Mouse (Mus musculus): ENCODE results near the gene 1810055G02Rik.

Gene 1810055G02Rik

DNA sequence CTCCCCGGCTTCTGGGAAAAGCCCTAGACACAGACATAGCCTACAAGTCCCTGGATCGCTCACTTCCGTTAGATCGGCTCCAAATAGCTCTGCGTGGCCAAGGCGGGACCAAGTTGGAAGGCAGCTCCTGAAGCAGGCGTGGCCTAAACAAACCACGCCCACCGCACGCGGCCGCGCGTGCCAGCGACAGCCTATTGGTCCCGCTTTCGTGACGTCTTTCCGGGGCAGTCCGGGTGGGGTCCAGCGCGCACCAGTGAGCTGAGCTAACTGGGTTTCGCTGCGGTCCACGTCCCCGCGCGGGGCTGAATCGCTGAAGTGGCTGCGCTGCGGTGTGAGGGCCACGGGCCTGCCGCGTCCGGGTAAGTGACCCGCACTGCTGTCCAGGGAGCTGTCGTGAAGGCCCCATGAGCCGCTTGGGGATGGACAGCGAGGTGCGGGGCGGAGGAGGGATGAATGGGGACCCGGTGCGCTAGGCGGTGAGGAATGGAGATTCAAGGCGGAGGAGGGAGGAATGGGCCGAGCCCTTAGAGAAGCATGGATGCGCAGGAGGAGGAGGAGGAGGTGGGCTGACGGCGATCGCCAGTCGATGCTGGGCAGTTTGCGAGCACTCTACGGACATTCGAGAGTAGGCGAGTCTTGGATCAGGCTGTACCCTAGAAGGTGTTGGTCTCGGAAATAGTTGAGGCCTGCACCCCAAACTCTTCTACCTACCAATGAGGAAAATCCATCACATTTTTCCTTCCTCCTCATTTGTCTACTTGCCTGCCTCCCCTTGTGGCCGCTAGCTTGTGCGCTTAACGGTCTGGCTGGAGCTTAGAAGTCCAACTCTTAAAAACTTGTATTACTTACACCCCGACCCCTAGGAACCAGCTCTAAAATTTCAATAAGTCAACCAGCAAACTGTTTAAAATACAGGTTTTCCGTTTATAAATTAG lies at the start of gene 1810055G02Rik:
1810055G02Rik (plus strand) TSS at position 216 of the 935 bp plus-strand sequence.
- DNase-seq (ENCODE audit: low spot score in 2 of 2): peak; percentile 95 to 99

DNA sequence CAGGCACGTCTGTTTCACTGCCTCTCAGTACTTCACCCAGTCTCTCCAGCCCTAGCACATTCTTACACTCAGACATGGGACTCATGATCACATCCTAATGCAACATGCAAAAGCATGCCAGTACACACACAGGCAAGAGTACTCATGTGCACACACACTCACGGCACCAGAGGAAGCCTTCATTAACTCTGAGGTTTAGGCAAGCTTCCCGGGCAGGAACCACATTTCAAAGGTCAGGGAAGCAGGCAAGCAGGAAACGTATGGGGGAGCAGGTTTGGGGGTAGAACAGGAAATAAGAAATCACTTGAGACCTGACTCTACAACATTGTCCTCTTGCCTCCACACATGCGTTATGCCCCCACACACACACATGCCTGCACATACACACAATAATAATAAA lies 42.6 kb upstream of the 1810055G02Rik start:
- no peak for DNase-seq (ENCODE audit: low spot score in 2 of 2)

DNA sequence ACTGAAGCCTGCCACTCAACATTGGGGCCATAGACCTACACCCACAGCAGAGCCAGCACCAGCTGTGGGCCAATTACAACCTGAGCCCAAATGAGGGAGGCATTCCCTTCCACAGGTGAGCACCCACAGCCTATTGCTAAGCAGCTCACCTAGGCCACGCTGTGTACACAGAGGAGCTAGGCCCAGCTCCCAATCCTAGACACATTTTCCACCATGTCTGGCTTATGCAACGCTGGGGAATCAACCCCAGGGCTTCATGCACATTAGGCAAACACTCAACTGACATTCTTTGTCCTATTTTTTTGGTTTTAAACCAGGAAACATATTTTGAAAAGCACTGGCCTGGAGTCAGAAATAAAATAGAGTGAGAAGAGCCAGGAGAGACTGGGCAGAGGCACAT lies 41.5 kb upstream of the 1810055G02Rik start:
- DNase-seq (ENCODE audit: low spot score in 2 of 2): no peak

DNA sequence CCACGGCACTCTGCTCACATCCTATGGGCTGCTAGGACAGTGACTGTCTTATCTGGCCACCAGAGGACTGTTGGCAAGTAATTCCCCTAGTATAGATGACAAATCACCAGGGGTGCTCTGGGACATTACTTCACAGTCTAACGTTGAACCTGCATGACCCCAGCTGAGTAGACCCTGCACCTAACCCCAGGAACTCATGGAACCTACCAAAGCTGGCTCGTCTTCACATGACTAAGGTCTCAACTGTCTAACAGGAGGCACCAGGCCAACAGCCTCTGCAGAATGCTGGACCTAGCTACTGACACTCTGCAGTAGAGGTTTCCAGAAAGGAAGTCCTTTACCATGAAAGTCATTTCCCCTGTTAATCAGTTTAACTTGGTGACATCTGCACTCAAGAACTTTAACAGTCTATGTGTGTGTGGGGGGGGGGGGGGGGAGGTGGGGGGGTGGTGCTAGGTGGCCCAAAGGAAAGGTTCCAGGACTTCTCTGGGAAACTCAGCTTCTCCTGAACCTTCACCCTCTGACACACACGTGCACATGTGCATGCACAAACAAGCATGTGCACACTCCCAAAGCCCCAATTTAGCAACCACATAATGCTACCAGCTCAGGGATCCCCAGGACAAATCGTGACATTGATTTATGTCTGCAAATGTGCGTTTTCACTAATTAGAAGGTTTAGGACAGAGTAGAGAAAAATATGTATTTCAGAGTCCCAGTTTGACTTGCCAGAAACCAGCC lies 40.8 kb upstream of the 1810055G02Rik start:
- no peak for DNase-seq (ENCODE audit: low spot score in 2 of 2)

DNA sequence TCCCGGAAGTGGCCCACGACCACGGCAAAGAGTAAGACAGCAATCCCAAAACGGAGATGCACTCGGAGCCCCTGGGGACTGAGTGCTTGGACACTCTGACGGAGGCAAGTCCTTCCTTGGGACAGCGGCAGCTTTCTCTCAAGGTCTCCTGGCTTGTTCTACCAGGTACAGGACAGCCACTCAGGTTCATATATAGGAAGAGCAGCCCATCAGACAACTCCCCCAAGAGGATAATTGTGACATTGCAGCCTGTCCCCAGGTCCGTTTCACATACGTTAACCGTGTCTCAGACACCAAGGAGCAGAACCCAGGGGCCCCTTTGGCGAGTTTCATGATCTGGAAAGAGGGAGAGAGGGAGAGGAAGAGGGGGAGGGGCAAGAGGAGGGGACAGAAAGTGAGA lies 40.1 kb upstream of the 1810055G02Rik start:
- no peak for DNase-seq (ENCODE audit: low spot score in 2 of 2)

DNA sequence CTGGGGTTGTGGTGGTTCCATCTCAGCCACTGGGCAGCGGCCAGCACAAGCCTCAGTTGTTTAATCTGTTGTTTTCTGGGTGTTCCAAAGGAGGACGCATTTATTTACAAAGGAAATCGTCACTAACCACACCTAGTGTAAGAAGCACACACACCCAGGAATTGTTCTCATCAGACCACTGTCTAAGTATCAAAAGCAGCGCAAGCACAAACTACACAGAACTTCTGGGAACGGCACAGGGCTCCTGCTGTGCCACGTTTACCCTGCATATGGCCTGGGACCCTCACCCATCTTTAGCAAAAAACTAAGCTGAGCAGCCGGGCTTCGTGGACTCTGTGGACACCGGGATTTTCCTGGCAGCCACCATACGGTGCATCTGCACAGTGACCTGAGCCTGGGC lies 39.5 kb upstream of the 1810055G02Rik start:
- no peak for DNase-seq (ENCODE audit: low spot score in 2 of 2)

DNA sequence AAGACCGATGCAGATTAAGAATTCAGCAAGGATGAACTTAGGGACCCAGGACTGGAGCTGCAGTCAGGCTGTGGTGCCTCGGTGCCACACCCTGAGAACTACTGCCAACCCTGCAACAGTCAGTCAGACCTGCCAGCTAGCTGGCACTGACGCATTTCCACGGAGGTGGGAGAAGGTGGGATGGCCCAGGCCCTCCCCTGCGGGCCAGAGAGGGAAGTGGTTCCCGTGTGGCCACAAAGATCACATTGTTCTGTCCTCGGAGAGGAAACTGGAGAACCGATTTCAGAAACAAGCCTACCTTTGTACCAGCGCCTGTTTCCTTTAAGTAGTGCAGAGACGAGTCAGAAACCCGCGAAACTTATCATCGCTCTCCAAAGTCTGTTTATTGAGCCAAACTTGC lies 39.0 kb upstream of the 1810055G02Rik start:
- DNase-seq (ENCODE audit: low spot score in 2 of 2): no peak

DNA sequence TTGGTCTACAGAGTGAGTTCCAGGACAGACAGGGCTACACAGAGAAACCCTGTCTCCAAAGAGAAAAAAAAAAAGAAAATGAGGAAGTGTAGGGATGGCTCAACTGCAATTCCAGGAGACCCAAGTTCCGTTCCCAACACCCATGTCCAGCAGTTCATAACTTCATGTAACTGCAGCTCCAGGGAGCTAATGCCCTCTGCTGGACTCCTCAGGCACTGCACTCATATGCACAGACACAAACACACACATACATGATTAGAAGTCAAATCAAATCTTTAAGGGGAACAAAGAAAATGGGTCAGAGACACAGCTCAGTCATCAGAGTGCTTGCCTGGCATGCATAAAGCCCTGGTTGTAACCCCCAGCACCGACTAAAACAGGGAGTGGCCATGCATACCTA lies 34.9 kb upstream of the 1810055G02Rik start:
- no peak for DNase-seq (ENCODE audit: low spot score in 2 of 2)

DNA sequence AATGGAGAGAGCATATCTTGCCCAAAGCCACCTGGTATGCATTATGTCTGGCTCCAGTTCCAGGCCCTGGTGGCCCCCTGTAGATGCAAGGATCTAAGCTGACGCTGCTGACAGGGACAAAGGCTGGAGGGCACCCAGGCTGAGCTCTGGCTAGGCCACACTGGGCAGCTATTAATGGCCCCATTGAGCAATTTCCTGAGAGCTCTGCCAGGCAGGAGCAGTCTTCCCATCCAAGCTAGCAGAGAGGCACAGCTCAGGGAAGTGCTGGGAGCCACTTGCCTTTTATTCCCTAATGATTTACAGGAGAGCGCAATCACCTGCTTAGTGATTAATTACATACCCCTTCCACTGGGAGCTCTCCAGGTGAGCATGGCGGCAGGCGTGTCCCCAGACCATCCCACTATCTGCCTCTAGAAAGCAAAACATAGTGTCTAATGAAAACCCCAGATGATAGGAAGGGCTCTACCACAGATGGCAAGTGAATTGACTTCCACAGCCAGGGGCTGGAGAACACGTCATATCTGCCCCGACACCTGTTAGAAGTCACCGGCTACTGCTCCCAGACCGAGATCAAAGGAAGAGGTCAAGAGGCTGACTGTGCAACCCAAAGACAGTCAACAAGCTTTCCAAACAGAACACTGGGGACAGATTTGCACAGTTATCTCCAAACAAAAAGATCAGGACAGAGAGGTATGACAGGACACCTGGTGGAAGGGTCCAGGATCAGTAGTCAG lies 33.8 kb upstream of the 1810055G02Rik start:
- peak in 1 of 2 experiments; percentile 31 for DNase-seq (ENCODE audit: low spot score in 2 of 2)

DNA sequence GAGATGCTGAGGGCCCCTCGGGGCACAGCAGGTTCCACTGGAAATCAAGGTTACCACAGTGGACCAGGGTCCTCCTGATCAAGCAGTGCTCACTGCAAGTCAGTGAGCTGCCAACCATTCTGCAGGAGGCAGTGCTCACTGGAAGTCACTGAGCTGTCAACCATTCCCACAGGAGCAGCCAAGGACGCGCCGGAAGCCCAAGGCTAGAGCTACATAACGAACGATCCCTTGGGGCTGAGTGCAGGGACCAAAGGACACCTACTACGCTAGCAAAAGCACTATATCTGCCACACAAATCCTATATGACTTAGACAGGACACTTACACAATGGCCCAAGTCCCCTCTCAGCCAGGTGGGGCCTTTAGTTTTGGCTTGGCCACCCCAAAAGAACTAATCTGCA lies 27.4 kb upstream of the 1810055G02Rik start:
- DNase-seq (ENCODE audit: low spot score in 2 of 2): no peak

DNA sequence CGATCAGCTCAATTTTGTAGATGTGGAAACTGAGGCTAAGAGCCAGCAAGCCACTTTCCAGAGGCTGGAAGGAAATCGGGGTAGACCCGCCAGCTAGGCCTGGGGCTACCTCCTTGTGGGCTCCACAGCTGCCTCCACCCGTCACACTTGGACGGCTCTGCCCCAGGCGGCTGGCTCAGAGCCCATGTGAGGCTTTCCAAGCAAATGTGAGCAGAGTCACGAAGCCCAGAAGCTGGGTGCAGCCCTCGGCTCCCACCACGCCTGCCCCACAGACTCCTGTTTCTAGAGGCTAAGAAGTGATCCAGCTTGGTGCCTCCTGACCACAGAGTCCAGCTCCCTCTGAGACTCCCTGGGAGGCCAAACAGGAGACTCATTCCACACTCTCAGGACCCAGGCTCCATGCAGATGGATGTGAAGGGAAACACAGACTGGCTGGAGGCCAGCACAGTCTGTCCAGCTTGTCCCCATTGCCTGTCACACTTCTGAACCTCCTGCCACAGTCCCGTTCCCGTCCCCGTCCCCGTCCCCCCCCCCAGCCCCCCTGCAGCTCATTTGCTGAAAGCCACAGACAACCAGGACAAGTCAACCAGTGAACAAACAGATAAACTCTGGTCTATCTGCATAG lies 26.7 kb upstream of the 1810055G02Rik start:
- peak in 1 of 2 experiments; percentile 35 for DNase-seq (ENCODE audit: low spot score in 2 of 2)

DNA sequence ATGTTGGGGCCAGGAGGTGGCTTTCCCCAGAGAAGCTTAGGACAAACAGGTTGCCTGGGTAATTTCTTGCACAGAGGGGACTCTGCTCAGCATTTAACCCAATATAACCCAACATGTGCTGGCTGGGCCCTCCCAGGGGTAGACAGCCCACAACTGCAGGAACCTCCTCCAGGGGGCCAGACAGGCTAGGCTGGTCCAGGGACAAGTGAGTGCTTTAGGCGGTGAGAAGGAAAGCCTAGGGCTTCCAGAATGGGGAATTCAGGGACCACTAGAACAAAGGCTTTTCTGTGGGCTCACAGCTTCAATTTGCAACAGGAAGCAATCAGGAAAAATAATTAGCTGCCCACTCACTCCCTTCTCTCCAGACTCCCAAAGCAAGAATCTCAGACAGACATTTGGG lies 23.7 kb upstream of the 1810055G02Rik start:
- DNase-seq (ENCODE audit: low spot score in 2 of 2): no peak

DNA sequence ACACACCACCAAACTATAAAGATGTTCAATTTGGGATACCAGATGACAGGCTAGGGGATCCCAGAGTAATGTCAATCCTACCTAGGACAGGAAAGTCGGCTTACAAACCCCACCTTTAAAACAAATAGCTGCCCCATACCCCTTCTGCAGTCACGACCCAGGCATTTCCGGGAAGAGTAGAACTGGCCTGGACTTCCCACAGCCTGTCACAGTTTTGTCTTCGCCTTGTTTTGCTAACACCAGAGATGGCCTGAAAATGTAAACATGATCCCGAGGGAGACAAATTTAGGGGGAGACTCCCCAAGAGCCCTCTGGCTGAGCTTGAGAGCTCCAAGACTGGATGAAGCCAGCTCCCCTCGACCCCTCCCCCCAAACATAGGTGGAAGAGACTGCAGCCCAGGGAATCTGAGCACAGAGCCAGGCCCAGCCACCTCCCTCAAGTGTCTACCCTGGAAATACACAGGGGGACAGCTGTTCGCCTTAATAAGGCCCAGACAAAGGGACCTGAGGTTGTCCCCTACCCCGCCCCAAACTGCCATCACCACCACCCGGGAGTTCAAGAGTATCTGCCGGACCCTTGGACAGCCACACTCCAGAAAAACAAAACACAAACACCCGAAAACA lies 23.0 kb upstream of the 1810055G02Rik start:
- DNase-seq (ENCODE audit: low spot score in 2 of 2): no peak

DNA sequence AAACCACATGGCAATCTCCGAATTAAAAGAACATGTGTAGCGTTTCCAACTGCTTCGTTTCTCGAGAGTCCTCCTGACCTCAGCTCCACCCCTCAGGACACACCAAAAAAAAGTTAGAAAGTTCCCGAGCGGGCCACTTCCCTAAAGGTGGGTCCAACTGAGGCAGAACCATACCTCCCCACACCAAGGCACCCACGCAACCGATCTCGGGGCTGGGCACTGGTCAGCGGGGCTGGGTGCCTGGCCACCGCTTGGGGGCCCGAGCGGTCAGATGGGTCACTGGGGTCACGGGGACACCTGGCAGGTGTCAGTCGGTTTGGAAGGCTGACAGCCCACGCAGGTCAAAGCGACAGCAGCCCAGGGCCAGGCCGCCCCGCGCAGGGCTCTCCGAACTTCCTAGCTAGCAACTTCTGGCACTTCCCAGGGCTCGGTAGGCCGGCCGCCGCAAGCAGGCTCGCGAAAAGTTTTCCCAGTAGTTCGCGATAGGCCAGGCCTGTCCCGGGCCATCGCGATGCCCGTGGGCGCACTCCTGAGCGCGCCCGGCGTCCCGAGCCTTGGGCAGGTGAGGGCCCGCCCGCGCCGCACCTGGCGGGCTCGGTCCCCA lies 22.4 kb upstream of the 1810055G02Rik start:
- no peak for DNase-seq (ENCODE audit: low spot score in 2 of 2)

DNA sequence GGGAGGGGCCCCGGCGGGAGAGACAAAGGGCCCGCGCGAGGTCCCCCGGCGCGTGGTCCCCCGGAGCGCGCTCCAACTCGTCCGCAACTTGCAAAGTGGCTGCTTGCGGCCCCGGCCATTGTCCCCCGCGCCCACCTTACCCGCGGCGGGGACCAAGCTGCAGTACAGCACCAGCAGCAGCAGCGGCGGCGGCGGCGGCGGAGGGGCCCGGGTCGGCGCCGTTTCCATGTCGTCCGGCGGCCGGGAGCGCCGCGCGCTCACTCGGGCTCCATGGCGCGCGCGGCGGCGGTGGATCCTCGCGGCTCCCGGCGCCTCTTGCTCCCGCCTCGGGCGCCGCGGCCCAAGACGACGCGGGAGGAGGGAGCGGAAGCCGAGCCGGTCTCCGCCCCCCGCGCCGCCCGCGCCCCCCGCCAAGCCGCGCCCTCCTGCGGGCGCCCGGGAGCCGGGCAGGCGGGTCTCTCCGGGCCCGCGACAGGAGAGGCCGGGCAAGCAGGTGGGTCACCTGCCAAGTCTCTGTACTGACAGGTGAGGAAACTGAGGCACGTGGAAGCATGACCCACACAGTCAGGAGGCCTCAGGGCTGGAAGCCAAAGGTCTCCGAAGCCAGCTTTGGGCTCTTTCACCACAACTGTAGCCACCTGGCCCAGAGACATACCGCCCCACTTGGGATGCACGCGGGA lies 21.7 kb upstream of the 1810055G02Rik start, which contains the start of gene Lrp5:
Lrp5 (minus strand) TSS at position 350 of the 680 bp plus-strand sequence.
- no peak for DNase-seq (ENCODE audit: low spot score in 2 of 2)

DNA sequence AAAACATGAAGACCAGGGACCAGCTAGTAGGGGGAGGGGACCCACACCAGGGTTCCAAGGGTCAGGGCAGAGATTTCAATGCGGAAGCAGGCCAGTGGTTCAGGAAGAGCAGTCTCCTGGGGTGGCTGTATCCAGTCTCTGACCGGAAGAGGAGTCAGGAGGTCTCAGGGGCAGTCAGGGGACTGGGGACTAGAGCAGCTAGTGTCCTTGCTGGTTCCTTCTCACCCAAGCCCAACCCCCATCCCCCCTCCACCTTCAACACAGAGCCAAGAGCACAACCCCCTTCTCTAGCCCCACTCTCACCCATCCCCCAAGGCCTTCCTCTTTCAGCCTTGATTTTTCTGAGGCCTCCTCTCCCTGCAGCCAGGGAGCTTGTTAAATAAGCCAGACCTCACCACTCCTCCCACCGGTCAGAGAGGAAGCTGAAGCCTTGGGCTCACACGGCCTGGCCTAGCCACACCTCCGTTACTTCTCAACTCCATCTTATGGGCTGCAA lies 20.4 kb upstream of the 1810055G02Rik start:
- peak in 1 of 2 experiments; percentile 30 for DNase-seq (ENCODE audit: low spot score in 2 of 2)

DNA sequence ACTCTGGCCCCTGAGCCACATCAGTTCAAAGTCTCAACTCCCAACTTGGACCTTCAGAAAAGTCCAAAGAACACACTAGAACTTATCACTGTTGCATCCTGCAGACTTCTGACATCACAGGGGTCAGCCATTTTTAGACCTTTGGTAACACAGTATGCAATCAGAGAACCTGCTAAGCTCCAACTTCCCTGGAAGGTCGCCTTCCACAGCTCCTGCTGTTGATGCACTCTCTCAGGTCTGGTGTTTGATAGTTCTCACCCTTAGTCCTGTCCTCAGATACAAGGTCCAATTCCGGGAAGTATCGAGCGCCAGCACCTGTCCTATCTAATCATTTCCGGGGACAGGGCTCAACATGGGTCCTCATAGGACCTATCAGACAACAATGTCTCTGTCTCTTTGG lies 16.8 kb upstream of the 1810055G02Rik start:
- no peak for DNase-seq (ENCODE audit: low spot score in 2 of 2)

DNA sequence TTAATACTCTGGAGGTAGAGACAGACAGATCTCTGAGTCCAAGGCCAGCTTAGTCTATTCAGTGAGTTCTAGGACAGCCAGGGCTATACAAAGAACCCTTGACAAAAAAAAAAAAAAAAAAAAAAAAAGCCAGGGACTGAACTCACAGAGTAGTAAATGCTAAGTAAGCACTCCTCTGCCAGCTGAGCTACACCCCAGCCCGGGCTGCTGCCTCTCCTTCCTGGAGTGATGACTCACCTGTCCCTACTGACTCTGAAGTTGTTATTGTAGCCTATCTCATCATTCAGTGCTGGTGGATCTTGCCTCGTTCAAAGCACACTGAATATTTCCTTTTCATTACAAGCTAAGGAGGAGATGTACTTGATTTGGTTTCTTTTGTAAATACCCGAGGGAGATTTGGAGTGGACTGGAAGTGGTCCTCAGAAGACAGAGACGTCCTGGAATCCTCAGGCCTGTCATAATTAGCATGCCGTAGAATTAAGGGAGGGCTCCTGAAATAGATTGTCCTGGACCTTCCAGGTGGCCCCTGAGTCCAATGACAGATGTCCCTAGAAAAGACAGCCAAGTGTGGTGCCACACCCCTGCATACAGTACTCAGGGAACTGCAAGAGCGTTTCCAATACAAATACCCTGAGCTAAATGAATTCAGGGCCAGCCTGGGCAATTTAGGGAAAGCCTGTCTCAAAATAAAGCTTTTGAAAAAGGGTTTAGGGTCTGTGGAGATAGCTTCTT lies 15.5 kb upstream of the 1810055G02Rik start:
- DNase-seq (ENCODE audit: low spot score in 2 of 2): no peak

DNA sequence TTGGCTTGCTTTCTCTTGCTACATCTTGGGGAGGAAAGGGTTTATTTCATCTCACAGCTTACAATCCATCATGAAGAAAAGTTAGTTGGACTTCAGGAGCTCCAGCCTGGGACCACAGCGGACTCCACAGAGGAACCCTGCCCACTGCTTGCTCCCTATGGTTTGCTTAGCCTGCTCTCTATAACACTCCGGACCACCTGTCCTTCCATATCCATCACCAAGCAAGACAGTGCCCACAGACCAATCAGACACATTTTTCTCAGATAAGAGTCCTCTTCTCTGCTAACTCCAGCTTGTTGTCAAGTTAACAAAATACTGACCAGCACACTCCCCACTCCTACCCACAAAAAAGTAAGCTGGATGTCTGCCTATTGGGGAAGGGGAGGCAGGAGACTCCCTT lies 13.6 kb upstream of the 1810055G02Rik start:
- no peak for DNase-seq (ENCODE audit: low spot score in 2 of 2)
